11 mouse cellular contexts compared by ENCODE assay signal in the genomic region with DNA sequence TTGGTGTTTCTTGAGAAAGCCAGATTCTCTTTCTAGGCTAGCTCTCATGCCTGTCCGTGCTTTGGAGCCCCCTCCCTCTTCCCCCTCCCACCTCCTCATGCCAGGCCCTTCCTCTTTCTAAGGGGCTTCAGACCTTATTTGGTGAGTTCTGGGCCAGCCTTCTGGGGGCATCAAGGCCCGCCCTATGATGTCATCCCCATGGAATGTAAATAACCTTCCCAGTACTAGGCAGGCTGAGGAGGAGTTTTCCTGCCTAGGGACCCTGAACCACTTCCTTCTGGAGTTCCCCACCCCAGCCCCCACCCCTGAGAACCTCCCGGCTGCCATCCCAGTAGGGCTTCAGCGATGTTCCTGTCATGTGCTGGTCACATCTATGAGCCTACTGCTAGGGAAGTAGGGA. TPM values are rescaled to one million over a fixed set of nuclear protein-coding genes. Genes with fewer than 3 reads are reported as not detected.
DNase-seq lines count a peak whose midpoint lies in the region; ATAC-seq lines count a peak whose summit lies in the region.
"Had no signal": no experiment of that assay in that cellular context is flagged by ENCODE, and none has a peak within 500 bp of the region (broad histone marks: within the 10 kb centered on the region; RNA-seq: fewer than 3 reads in every experiment).

No protein-coding gene starts in this region.

- no peak overlapping the region for H3K4me3 ChIP-seq in heart, embryonic 16.5 days (ENCODE audit: low read length)
- H3K4me3 ChIP-seq in embryonic facial prominence, embryonic 11.5 days (ENCODE audit: low read depth, low read length): no peak overlapping the region
- H3K4me3 ChIP-seq in lung, embryonic 16.5 days (ENCODE audit: low read length): no peak overlapping the region
- H3K4me3 ChIP-seq: left cerebral cortex, adult 2 months; midbrain, embryonic 15.5 days had no signal

- H3K4me2 ChIP-seq in heart, embryonic 16.5 days (ENCODE audit: low read depth, low read length): no peak overlapping the region
- no peak overlapping the region for H3K4me2 ChIP-seq in embryonic facial prominence, embryonic 11.5 days (ENCODE audit: low read depth, low read length)
- peak overlapping the region; percentile 25; the same call in 1 of the 2 replicates for H3K4me2 ChIP-seq in lung, embryonic 16.5 days (ENCODE audit: low read depth, low read length)

- ATAC-seq in heart, embryonic 16.5 days (replicated peaks; ENCODE audit: extremely low read depth, insufficient read depth, low FRiP score): no peak; the same call in 1 of the 2 replicates
- no peak for ATAC-seq in embryonic facial prominence, embryonic 11.5 days (replicated peaks; ENCODE audit: insufficient number of reproducible peaks, low FRiP score, low TSS enrichment, low read depth)
- ATAC-seq in lung, embryonic 16.5 days (ENCODE audit: low read depth): peak; percentile 38
- ATAC-seq: midbrain, embryonic 15.5 days had no signal

- H3K36me3 ChIP-seq in heart, embryonic 16.5 days (ENCODE audit: control insufficient read depth, insufficient read depth): peaks cover 35% of the 10 kb centered on the region
- peaks cover 21% of the 10 kb centered on the region for H3K36me3 ChIP-seq in embryonic facial prominence, embryonic 11.5 days (replicated peaks; ENCODE audit: control insufficient read depth, insufficient read depth, low read depth, low read length)
- H3K36me3 ChIP-seq in lung, embryonic 16.5 days (ENCODE audit: control insufficient read depth, insufficient read depth, low read length): peaks cover 43% of the 10 kb centered on the region

- no peak overlapping the region for H3K9ac ChIP-seq in heart, embryonic 16.5 days (ENCODE audit: low read length)
- H3K9ac ChIP-seq in embryonic facial prominence, embryonic 11.5 days (replicated peaks; ENCODE audit: low read length): no peak overlapping the region
- H3K9ac ChIP-seq in lung, embryonic 16.5 days (ENCODE audit: low read length): no peak overlapping the region; the same call in 1 of the 2 replicates
- H3K9ac ChIP-seq: hindbrain, embryonic 15.5 days had no signal

- no peak for DNase-seq in heart, postnatal 36 days
- DNase-seq in ES-CJ7 (ENCODE audit: low read depth, low spot score): peak; percentile 89
- peak; percentile 62 for DNase-seq in embryonic facial prominence, embryonic 11.5 days (ENCODE audit: low spot score)
- no peak for DNase-seq in retina, embryonic 14.5 days (ENCODE audit: low spot score)
- DNase-seq in thymus, postnatal 14 days: no peak
- DNase-seq in layer of hippocampus, adult 8-10 months (ENCODE audit: low spot score in 2 of 2): no peak

- H3K27me3 ChIP-seq in heart, embryonic 16.5 days (ENCODE audit: control insufficient read depth, insufficient read depth, low read length): no peaks in the 10 kb centered on the region
- no peaks in the 10 kb centered on the region for H3K27me3 ChIP-seq in embryonic facial prominence, embryonic 11.5 days (ENCODE audit: control insufficient read depth, insufficient read depth, low read length)
- H3K27me3 ChIP-seq in lung, embryonic 16.5 days (ENCODE audit: control insufficient read depth, insufficient read depth, low read depth, low read length): no peaks in the 10 kb centered on the region
- H3K27me3 ChIP-seq: hindbrain, embryonic 15.5 days; midbrain, embryonic 15.5 days had no signal

- no peaks in the 10 kb centered on the region for H3K9me3 ChIP-seq in heart, embryonic 16.5 days (replicated peaks; ENCODE audit: control insufficient read depth, low read length)
- H3K9me3 ChIP-seq in embryonic facial prominence, embryonic 11.5 days (replicated peaks; ENCODE audit: control insufficient read depth, low read length): no peaks in the 10 kb centered on the region
- no peaks in the 10 kb centered on the region for H3K9me3 ChIP-seq in lung, embryonic 16.5 days (ENCODE audit: control insufficient read depth, low read length)
- H3K9me3 ChIP-seq: hindbrain, embryonic 15.5 days; midbrain, embryonic 15.5 days had no signal

- peak overlapping the region; percentile 43 for H3K27ac ChIP-seq in heart, embryonic 16.5 days (ENCODE audit: low read length)
- H3K27ac ChIP-seq in embryonic facial prominence, embryonic 11.5 days (replicated peaks; ENCODE audit: low read depth, low read length): no peak overlapping the region
- H3K27ac ChIP-seq in lung, embryonic 16.5 days (ENCODE audit: low read length): peak overlapping the region; percentile 93
- H3K27ac ChIP-seq: hindbrain, embryonic 15.5 days; left cerebral cortex, adult 2 months; midbrain, embryonic 15.5 days had no signal

- 13% methylated on average over 4 of the region's 4 CpGs for WGBS in heart, embryonic 16.5 days
- WGBS in embryonic facial prominence, embryonic 11.5 days: 45% methylated on average over 4 of the region's 4 CpGs
- 13% methylated on average over 4 of the region's 4 CpGs for WGBS in lung, embryonic 16.5 days

- H3K4me1 ChIP-seq in heart, embryonic 16.5 days (ENCODE audit: control insufficient read depth, insufficient read depth, low read length): peaks cover 20% of the 10 kb centered on the region
- H3K4me1 ChIP-seq in embryonic facial prominence, embryonic 11.5 days (ENCODE audit: control insufficient read depth, insufficient read depth, low read length): peaks cover 8% of the 10 kb centered on the region
- H3K4me1 ChIP-seq in lung, embryonic 16.5 days (replicated peaks; ENCODE audit: control insufficient read depth, insufficient read depth, low read length): peaks cover 25% of the 10 kb centered on the region

- intact Hi-C loops in heart, postnatal 36 days (cut with DNase I): no loop called here

RNA-seq across cellular contexts. Expression of a gene that starts 1.1 kb away (rescaled TPM):
- 0.11 TPM in 2 replicates for polyA plus RNA-seq in heart, embryonic 16.5 days (2015; fragmentation: Nextera tagmentation; extraction: Ambion mirVana)
- not detected for total RNA-seq in heart, postnatal 36 days (2021)
- polyA plus RNA-seq in embryonic facial prominence, embryonic 11.5 days (2014; fragmentation: Nextera tagmentation; extraction: Ambion mirVana): not detected in 2 replicates
- not detected in 2 replicates for polyA plus RNA-seq in lung, embryonic 16.5 days (2015; fragmentation: Nextera tagmentation; extraction: Ambion mirVana)
- total RNA-seq in layer of hippocampus, adult 8-10 months (2022): not detected
- total RNA-seq: left cerebral cortex, adult 2 months had no signal
- polyA plus RNA-seq: midbrain, embryonic 15.5 days had no signal

RNA-seq across cellular contexts. Expression of a gene that starts 2.0 kb away (rescaled TPM):
- 33.9 and 40.2 TPM in 2 replicates for polyA plus RNA-seq in heart, embryonic 16.5 days (2015; fragmentation: Nextera tagmentation; extraction: Ambion mirVana)
- total RNA-seq in heart, postnatal 36 days (2021): 10 to 100 TPM; 31.0 to 31.3 TPM
- 47.4 and 49.4 TPM in 2 replicates for polyA plus RNA-seq in embryonic facial prominence, embryonic 11.5 days (2014; fragmentation: Nextera tagmentation; extraction: Ambion mirVana)
- polyA plus RNA-seq in lung, embryonic 16.5 days (2015; fragmentation: Nextera tagmentation; extraction: Ambion mirVana): 37.5 and 40.5 TPM in 2 replicates
- 10 to 100 TPM; 57.1 to 69.8 (median 65.7) TPM for total RNA-seq in layer of hippocampus, adult 8-10 months (2022)

RNA-seq across cellular contexts. Expression of a gene that starts 8.3 kb away (rescaled TPM):
- 435 and 443 TPM in 2 replicates for polyA plus RNA-seq in heart, embryonic 16.5 days (2015; fragmentation: Nextera tagmentation; extraction: Ambion mirVana)
- 1,000 to 10,000 TPM; 1,005 to 1,085 TPM for total RNA-seq in heart, postnatal 36 days (2021)
- polyA plus RNA-seq in embryonic facial prominence, embryonic 11.5 days (2014; fragmentation: Nextera tagmentation; extraction: Ambion mirVana): 417 and 424 TPM in 2 replicates
- polyA plus RNA-seq in lung, embryonic 16.5 days (2015; fragmentation: Nextera tagmentation; extraction: Ambion mirVana): 589 and 620 TPM in 2 replicates
- 100 to 1,000 TPM; 820 to 960 (median 855) TPM for total RNA-seq in layer of hippocampus, adult 8-10 months (2022)

RNA-seq across cellular contexts. Expression of a gene that starts 17.0 kb away (rescaled TPM):
- polyA plus RNA-seq in heart, embryonic 16.5 days (2015; fragmentation: Nextera tagmentation; extraction: Ambion mirVana): 34.7 and 37.5 TPM in 2 replicates
- 10 to 100 TPM; 14.0 to 17.1 TPM for total RNA-seq in heart, postnatal 36 days (2021)
- polyA plus RNA-seq in embryonic facial prominence, embryonic 11.5 days (2014; fragmentation: Nextera tagmentation; extraction: Ambion mirVana): 36.1 and 46.5 TPM in 2 replicates
- polyA plus RNA-seq in lung, embryonic 16.5 days (2015; fragmentation: Nextera tagmentation; extraction: Ambion mirVana): 35.5 and 41.8 TPM in 2 replicates
- total RNA-seq in layer of hippocampus, adult 8-10 months (2022): 10 to 100 TPM; 27.0 to 35.1 (median 31.7) TPM

RNA-seq across cellular contexts. Expression of a gene that starts 17.1 kb away (rescaled TPM):
- polyA plus RNA-seq in heart, embryonic 16.5 days (2015; fragmentation: Nextera tagmentation; extraction: Ambion mirVana): 11.9 and 14.6 TPM in 2 replicates
- total RNA-seq in heart, postnatal 36 days (2021): 1 to 10 TPM; 7.8 to 7.9 TPM
- polyA plus RNA-seq in embryonic facial prominence, embryonic 11.5 days (2014; fragmentation: Nextera tagmentation; extraction: Ambion mirVana): not detected in 2 replicates
- 0.11 and 0.31 TPM in 2 replicates for polyA plus RNA-seq in lung, embryonic 16.5 days (2015; fragmentation: Nextera tagmentation; extraction: Ambion mirVana)
- under 1 TPM in 1 of 4 experiments, not detected in 3; 0.57 TPM for total RNA-seq in layer of hippocampus, adult 8-10 months (2022)
- polyA plus RNA-seq: hindbrain, embryonic 15.5 days had no signal

Comparison
In these comparisons a context has a peak if more than half of its experiments do, and no peak if none do; other contexts are left out.
1. DNase-seq: peak in ES-CJ7 (single experiment) and embryonic facial prominence, embryonic 11.5 days (single experiment); none in heart, postnatal 36 days (0 of 2), retina, embryonic 14.5 days (single experiment), thymus, postnatal 14 days (single experiment) and layer of hippocampus, adult 8-10 months (0 of 2).